Mouse (Mus musculus): ENCODE measurements around the gene Ppp5c. TPM values are rescaled to one million over a fixed set of nuclear protein-coding genes. Genes with fewer than 3 reads are reported as not detected.

The Ppp5c gene
- polyA plus RNA-seq, 1 experiment from 2014 or later = 100 TPM

- peak overlapping the region; percentile 82 for H3K4me3 ChIP-seq (ENCODE audit: low read depth, low read length)
- no peak for DNase-seq (ENCODE audit: low spot score)
- H3K27me3 ChIP-seq (ENCODE audit: control insufficient read depth, insufficient read depth, low read length) = no peaks in the 10 kb centered on the region
- 56% methylated on average over 9 of the region's 9 CpGs for WGBS
- peak overlapping the region; percentile 83; the same call in 1 of the 2 replicates for H3K9ac ChIP-seq (replicated peaks; ENCODE audit: low read length)
- H3K4me2 ChIP-seq (ENCODE audit: low read depth, low read length) = peak overlapping the region; percentile 2; the same call in 1 of the 2 replicates
- ATAC-seq (replicated peaks; ENCODE audit: insufficient number of reproducible peaks, low FRiP score, low TSS enrichment, low read depth) = no peak
- no peak overlapping the region for H3K27ac ChIP-seq (replicated peaks; ENCODE audit: low read depth, low read length)
- H3K4me1 ChIP-seq (ENCODE audit: control insufficient read depth, insufficient read depth, low read length) = peaks cover 3% of the 10 kb centered on the region; the same call in 1 of the 2 replicates
- peaks cover 3% of the 10 kb centered on the region for H3K36me3 ChIP-seq (replicated peaks; ENCODE audit: control insufficient read depth, insufficient read depth, low read depth, low read length)
- H3K9me3 ChIP-seq (replicated peaks; ENCODE audit: control insufficient read depth, low read length) = no peaks in the 10 kb centered on the region
Observed at GRCm38 (mm10) chr7:17025896-17026622, 1.7 kb downstream of the Ppp5c start.

DNA sequence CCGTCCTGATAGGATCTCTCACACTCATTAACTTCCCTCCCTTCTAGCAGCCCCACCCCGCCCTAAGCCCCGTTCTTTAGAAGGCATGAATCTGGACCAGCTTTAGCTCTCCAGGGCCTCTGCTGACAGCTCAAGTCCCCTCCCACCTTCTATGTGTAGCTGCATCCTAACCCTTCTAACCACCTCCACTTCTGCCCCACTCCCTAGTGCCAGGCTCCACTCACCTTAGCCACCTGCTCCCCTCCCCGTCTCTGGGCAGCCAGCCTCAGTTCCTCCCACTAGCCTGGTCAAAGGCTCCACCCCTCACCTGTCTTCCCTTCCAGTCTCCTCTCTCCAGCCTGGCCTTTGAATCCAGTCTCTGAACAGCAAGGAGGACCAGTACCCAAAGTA, 2.2 kb downstream of the Ppp5c start:
- Histone ChIP-seq H3K36me3 (replicated peaks; ENCODE audit: control insufficient read depth, insufficient read depth, low read depth, low read length) (peaks cover 3% of the 10 kb centered on the region), H3K9ac (replicated peaks; ENCODE audit: low read length) (no peak overlapping the region), H3K4me1 (ENCODE audit: control insufficient read depth, insufficient read depth, low read length) (peaks cover 3% of the 10 kb centered on the region; the same call in 1 of the 2 replicates), H3K4me2 (ENCODE audit: low read depth, low read length) (0 out of 2 replicates have a peak overlapping the region, but pooled peaks have one; percentile 2), H3K9me3 (replicated peaks; ENCODE audit: control insufficient read depth, low read length) (no peaks in the 10 kb centered on the region), H3K27ac (replicated peaks; ENCODE audit: low read depth, low read length) (no peak overlapping the region), H3K4me3 (ENCODE audit: low read depth, low read length) (no peak overlapping the region), H3K27me3 (ENCODE audit: control insufficient read depth, insufficient read depth, low read length) (no peaks in the 10 kb centered on the region)
- no peak for DNase-seq (ENCODE audit: low spot score)
- no peak for ATAC-seq (replicated peaks; ENCODE audit: insufficient number of reproducible peaks, low FRiP score, low TSS enrichment, low read depth)
- WGBS = 69% methylated on average over 4 of the region's 4 CpGs

DNA sequence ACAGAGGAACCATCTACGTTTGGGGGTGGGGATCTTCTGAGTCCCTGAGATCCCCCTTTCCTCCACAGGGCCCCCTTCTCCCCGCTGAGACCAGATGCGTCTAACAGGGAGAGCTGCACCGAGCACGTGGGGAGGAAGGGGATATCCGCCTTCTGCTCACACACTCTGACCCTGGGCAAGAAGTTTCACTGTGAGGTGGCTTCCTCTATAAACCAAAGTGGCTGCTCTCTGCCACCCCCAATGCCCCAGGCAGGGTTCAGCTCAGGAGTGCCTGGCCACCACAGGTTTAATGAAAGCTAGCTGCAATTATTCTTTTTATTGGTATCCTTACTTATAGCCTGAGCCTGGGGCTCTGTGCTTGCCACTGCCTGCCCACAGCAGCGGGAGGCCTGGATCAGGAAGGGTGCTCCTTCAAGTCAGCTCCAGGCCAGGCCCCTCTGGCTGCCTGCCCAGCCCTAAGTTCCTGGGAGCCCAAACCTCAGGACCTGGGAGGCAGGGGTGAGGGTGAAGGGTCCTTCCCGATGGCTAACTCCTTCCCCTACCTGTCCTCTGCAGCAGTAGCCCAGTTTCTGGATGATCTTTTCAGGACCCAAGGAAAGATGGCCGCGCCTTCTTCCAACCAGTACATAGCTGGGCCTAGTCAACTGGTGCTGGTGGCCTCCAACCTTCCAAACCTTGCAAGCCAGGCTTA, 2.8 kb downstream of the Ppp5c start:
- DNase-seq (ENCODE audit: low spot score) = no peak
- Histone ChIP-seq H3K9me3 (replicated peaks; ENCODE audit: control insufficient read depth, low read length) (no peaks in the 10 kb centered on the region), H3K4me2 (ENCODE audit: low read depth, low read length) (no peak overlapping the region), H3K36me3 (replicated peaks; ENCODE audit: control insufficient read depth, insufficient read depth, low read depth, low read length) (peaks cover 3% of the 10 kb centered on the region), H3K4me3 (ENCODE audit: low read depth, low read length) (no peak overlapping the region), H3K27ac (replicated peaks; ENCODE audit: low read depth, low read length) (no peak overlapping the region), H3K4me1 (ENCODE audit: control insufficient read depth, insufficient read depth, low read length) (peaks cover 3% of the 10 kb centered on the region; the same call in 1 of the 2 replicates), H3K27me3 (ENCODE audit: control insufficient read depth, insufficient read depth, low read length) (no peaks in the 10 kb centered on the region), H3K9ac (replicated peaks; ENCODE audit: low read length) (no peak overlapping the region)
- WGBS = 91% methylated on average over 10 of the region's 10 CpGs
- no peak for ATAC-seq (replicated peaks; ENCODE audit: insufficient number of reproducible peaks, low FRiP score, low TSS enrichment, low read depth)

GRCm38 (mm10) chr7:17024141-17024540, 3.6 kb downstream of the Ppp5c start:
- ATAC-seq (replicated peaks; ENCODE audit: insufficient number of reproducible peaks, low FRiP score, low TSS enrichment, low read depth) (no peak), DNase-seq (ENCODE audit: low spot score) (no peak)
- Histone ChIP-seq H3K27ac (replicated peaks; ENCODE audit: low read depth, low read length) (no peak overlapping the region), H3K36me3 (replicated peaks; ENCODE audit: control insufficient read depth, insufficient read depth, low read depth, low read length) (peaks cover 3% of the 10 kb centered on the region), H3K4me2 (ENCODE audit: low read depth, low read length) (no peak overlapping the region), H3K9ac (replicated peaks; ENCODE audit: low read length) (no peak overlapping the region), H3K4me1 (ENCODE audit: control insufficient read depth, insufficient read depth, low read length) (peaks cover 3% of the 10 kb centered on the region; the same call in 1 of the 2 replicates), H3K9me3 (replicated peaks; ENCODE audit: control insufficient read depth, low read length) (no peaks in the 10 kb centered on the region), H3K4me3 (ENCODE audit: low read depth, low read length) (no peak overlapping the region), H3K27me3 (ENCODE audit: control insufficient read depth, insufficient read depth, low read length) (no peaks in the 10 kb centered on the region)
- 85% methylated on average over 6 of the region's 6 CpGs for WGBS

- Histone ChIP-seq H3K36me3 (replicated peaks; ENCODE audit: control insufficient read depth, insufficient read depth, low read depth, low read length) (peaks cover 3% of the 10 kb centered on the region), H3K27me3 (ENCODE audit: control insufficient read depth, insufficient read depth, low read length) (no peaks in the 10 kb centered on the region), H3K4me1 (ENCODE audit: control insufficient read depth, insufficient read depth, low read length) (peaks cover 3% of the 10 kb centered on the region; the same call in 1 of the 2 replicates), H3K9ac (replicated peaks; ENCODE audit: low read length) (no peak overlapping the region), H3K4me3 (ENCODE audit: low read depth, low read length) (no peak overlapping the region), H3K9me3 (replicated peaks; ENCODE audit: control insufficient read depth, low read length) (no peaks in the 10 kb centered on the region), H3K4me2 (ENCODE audit: low read depth, low read length) (no peak overlapping the region), H3K27ac (replicated peaks; ENCODE audit: low read depth, low read length) (no peak overlapping the region)
- DNase-seq (ENCODE audit: low spot score) = no peak
- WGBS = 78% methylated on average over 4 of the region's 4 CpGs
- ATAC-seq (replicated peaks; ENCODE audit: insufficient number of reproducible peaks, low FRiP score, low TSS enrichment, low read depth) = no peak
Observed at GRCm38 (mm10) chr7:17023701-17024100, 4.0 kb downstream of the Ppp5c start.

DNA sequence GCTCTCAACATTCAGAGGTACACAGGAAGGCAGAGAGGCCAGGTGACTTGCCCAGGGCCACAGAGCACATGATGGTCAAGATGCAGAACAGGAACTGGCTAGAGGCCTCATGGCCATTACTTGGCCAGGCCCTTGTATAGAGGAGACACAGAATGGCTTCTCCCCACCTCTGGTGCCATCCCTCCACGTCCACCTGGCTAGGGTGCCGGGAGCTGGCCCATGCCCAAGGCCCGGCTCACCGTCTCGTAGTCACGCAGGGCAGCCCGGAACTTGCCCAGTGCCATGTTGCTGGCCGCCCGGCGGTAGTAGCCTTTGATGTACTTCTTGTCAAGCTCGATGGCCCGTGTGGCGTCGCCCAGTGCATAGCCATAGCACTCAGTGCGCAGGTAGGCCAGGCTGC, 5.5 kb downstream of the Ppp5c start:
- DNase-seq (ENCODE audit: low spot score) (no peak), ATAC-seq (replicated peaks; ENCODE audit: insufficient number of reproducible peaks, low FRiP score, low TSS enrichment, low read depth) (no peak)
- Histone ChIP-seq H3K4me2 (ENCODE audit: low read depth, low read length) (no peak overlapping the region), H3K4me1 (ENCODE audit: control insufficient read depth, insufficient read depth, low read length) (peaks cover 3% of the 10 kb centered on the region; the same call in 1 of the 2 replicates), H3K9me3 (replicated peaks; ENCODE audit: control insufficient read depth, low read length) (no peaks in the 10 kb centered on the region), H3K27me3 (ENCODE audit: control insufficient read depth, insufficient read depth, low read length) (no peaks in the 10 kb centered on the region), H3K4me3 (ENCODE audit: low read depth, low read length) (no peak overlapping the region), H3K36me3 (replicated peaks; ENCODE audit: control insufficient read depth, insufficient read depth, low read depth, low read length) (peaks cover 3% of the 10 kb centered on the region), H3K27ac (replicated peaks; ENCODE audit: low read depth, low read length) (no peak overlapping the region), H3K9ac (replicated peaks; ENCODE audit: low read length) (no peak overlapping the region)
- 97% methylated on average over 15 of the region's 15 CpGs for WGBS

GRCm38 (mm10) chr7:17019426-17020166, 8.1 kb downstream of the Ppp5c start:
- H3K27ac ChIP-seq (replicated peaks; ENCODE audit: low read depth, low read length) = no peak overlapping the region
- H3K9ac ChIP-seq (replicated peaks; ENCODE audit: low read length) = no peak overlapping the region
- H3K9me3 ChIP-seq (replicated peaks; ENCODE audit: control insufficient read depth, low read length) = no peaks in the 10 kb centered on the region
- H3K27me3 ChIP-seq (ENCODE audit: control insufficient read depth, insufficient read depth, low read length) = no peaks in the 10 kb centered on the region
- peaks cover 5% of the 10 kb centered on the region for H3K36me3 ChIP-seq (replicated peaks; ENCODE audit: control insufficient read depth, insufficient read depth, low read depth, low read length)
- H3K4me3 ChIP-seq (ENCODE audit: low read depth, low read length) = no peak overlapping the region
- no peak overlapping the region for H3K4me2 ChIP-seq (ENCODE audit: low read depth, low read length)
- no peaks in the 10 kb centered on the region for H3K4me1 ChIP-seq (ENCODE audit: control insufficient read depth, insufficient read depth, low read length)
- WGBS = 89% methylated on average over 7 of the region's 7 CpGs
- ATAC-seq (replicated peaks; ENCODE audit: insufficient number of reproducible peaks, low FRiP score, low TSS enrichment, low read depth) (no peak), DNase-seq (ENCODE audit: low spot score) (no peak)
